Comparison of ENCODE assay signal across 17 mouse cellular contexts in genomic region chr11:13978524-13978923, GRCm38 (mm10).
"Had no signal": no experiment of that assay in that cellular context is flagged by ENCODE, and none has a peak within 500 bp of the region (broad histone marks: within the 10 kb centered on the region; RNA-seq: fewer than 3 reads in every experiment).

No protein-coding gene starts in this region.

- H3K27me3 ChIP-seq: midbrain, embryonic 13.5 days; neural tube, embryonic 13.5 days; neural tube, embryonic 15.5 days; stomach, embryonic 15.5 days had no signal

- DNase-seq: lung, adult 18-20 months; lung, embryonic 14.5 days; lung, postnatal 10 days; lung, postnatal 4 days; retina, postnatal 1 day; right cerebral cortex, adult 18-20 months; thymus, adult 2 months; thymus, postnatal 25 days; thymus, postnatal 4 days had no signal

- ATAC-seq: midbrain, embryonic 13.5 days; midbrain, embryonic 16.5 days had no signal

- H3K9me3 ChIP-seq: midbrain, embryonic 10.5 days; midbrain, embryonic 13.5 days; neural tube, embryonic 13.5 days; neural tube, embryonic 15.5 days; stomach, embryonic 15.5 days had no signal

- H3K4me1 ChIP-seq: midbrain, embryonic 10.5 days; midbrain, embryonic 13.5 days; neural tube, embryonic 13.5 days; neural tube, embryonic 15.5 days; stomach, embryonic 15.5 days had no signal

- H3K27ac ChIP-seq: midbrain, embryonic 10.5 days; midbrain, embryonic 13.5 days; neural tube, embryonic 13.5 days; neural tube, embryonic 15.5 days; stomach, embryonic 15.5 days; stomach, postnatal 0 days had no signal

- H3K9ac ChIP-seq: lung, embryonic 14.5 days; midbrain, embryonic 13.5 days; neural tube, embryonic 13.5 days; neural tube, embryonic 15.5 days; stomach, embryonic 15.5 days had no signal

- H3K36me3 ChIP-seq: midbrain, embryonic 10.5 days; midbrain, embryonic 13.5 days; neural tube, embryonic 13.5 days; neural tube, embryonic 15.5 days; stomach, embryonic 15.5 days had no signal

- H3K4me3 ChIP-seq: midbrain, embryonic 10.5 days; midbrain, embryonic 13.5 days; myocyte; neural tube, embryonic 13.5 days; neural tube, embryonic 15.5 days; stomach, embryonic 15.5 days had no signal

- H3K4me2 ChIP-seq: lung, embryonic 14.5 days; midbrain, embryonic 13.5 days; neural tube, embryonic 13.5 days; neural tube, embryonic 15.5 days; stomach, embryonic 15.5 days had no signal
